In the genomic region with DNA sequence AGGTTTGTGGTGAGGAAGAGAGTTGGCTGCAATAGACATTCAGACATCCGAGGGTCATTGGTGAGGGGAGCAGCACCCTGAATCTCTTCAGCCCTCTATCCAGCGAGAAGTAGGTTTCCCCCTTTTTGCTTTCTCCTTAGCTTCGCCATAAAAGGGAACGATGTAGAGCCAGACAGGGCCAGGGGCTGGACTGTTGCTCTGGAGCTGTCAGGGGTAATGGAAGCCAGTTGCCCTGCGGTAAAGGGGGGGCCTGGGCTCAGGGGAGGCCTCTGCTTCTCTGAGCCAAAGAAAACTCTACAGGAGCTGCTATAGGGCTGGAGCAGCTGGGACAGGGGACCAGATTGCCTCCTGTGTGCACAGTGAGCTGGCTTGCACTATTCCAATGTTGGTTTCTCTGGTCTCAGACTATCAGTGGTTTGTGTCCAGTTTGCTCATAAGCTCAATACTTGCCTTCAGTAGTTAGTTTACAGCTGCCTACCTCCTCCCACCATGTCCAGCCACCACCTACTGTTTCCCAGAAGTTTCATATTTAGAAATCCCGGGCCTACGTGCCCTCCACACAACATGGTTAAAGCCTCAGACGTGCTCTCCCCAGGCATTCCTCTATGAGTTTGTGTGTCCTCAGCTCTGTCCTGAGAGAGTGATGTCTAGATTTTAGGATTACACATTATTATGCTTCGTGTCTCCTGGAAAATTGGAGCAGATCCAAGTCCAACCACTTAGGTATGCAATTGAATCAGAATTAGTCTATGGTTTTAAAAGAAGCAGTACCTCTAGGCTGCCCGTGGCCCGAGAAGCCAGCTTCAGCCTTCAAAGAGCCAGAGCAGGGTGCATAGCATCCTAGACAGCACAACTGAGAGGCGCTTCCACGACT, we compare ENCODE assay signal across 8 mouse cellular contexts. TPM values are rescaled to one million over a fixed set of nuclear protein-coding genes. Genes with fewer than 3 reads are reported as not detected.
DNase-seq lines count a peak whose midpoint lies in the region; ATAC-seq lines count a peak whose summit lies in the region.

No protein-coding gene starts in this region.

- H3K36me3 ChIP-seq in forebrain, embryonic 15.5 days, result peaks cover 19% of the 10 kb centered on the region
- H3K36me3 ChIP-seq in intestine, embryonic 15.5 days, result peaks cover 12% of the 10 kb centered on the region; the same call in 1 of the 2 replicates
- peaks cover 8% of the 10 kb centered on the region; the same call in 1 of the 2 replicates for H3K36me3 ChIP-seq in macrophage (ENCODE audit: inconsistent target)

- WGBS in forebrain, embryonic 15.5 days, result 58% methylated on average over 13 of the region's 13 CpGs
- 25% methylated on average over 13 of the region's 13 CpGs for WGBS in intestine, embryonic 15.5 days
- 69% methylated on average over 13 of the region's 13 CpGs for WGBS in macrophage (ENCODE audit: missing documents)

- DNase-seq in urinary bladder, postnatal 14 days (ENCODE audit: low spot score), result peak; percentile 39
- no peak for DNase-seq in urinary bladder, postnatal 10 days (ENCODE audit: low spot score)
- no peak for DNase-seq in spleen, adult 12 weeks (ENCODE audit: low spot score)
- DNase-seq in left cerebral cortex, adult 11 months (ENCODE audit: low spot score), result no peak
- no peak for DNase-seq in adrenal gland, postnatal 36 days

- peak overlapping the region; percentile 95 for H3K4me2 ChIP-seq in forebrain, embryonic 15.5 days (replicated peaks)
- H3K4me2 ChIP-seq in intestine, embryonic 15.5 days (replicated peaks), result peak overlapping the region; percentile 93

- no peaks in the 10 kb centered on the region for H3K9me3 ChIP-seq in forebrain, embryonic 15.5 days
- H3K9me3 ChIP-seq in intestine, embryonic 15.5 days, result no peaks in the 10 kb centered on the region

- peak overlapping the region; percentile 62; the same call in 1 of the 2 replicates for H3K9ac ChIP-seq in forebrain, embryonic 15.5 days (replicated peaks)
- H3K9ac ChIP-seq in intestine, embryonic 15.5 days, result peak overlapping the region; percentile 79; the same call in 1 of the 2 replicates

- peak; percentile 3; the same call in 1 of the 2 replicates for ATAC-seq in forebrain, embryonic 15.5 days (replicated peaks)
- peak; percentile 35 for ATAC-seq in intestine, embryonic 15.5 days

- peaks cover 43% of the 10 kb centered on the region for H3K79me2 ChIP-seq in macrophage (ENCODE audit: inconsistent target)

- H3K27ac ChIP-seq in forebrain, embryonic 15.5 days (replicated peaks), result peak overlapping the region; percentile 72; the same call in 1 of the 2 replicates
- H3K27ac ChIP-seq in intestine, embryonic 15.5 days, result peak overlapping the region; percentile 98
- H3K27ac ChIP-seq in macrophage, result no peak overlapping the region

- H3K4me3 ChIP-seq in forebrain, embryonic 15.5 days, result peak overlapping the region; percentile 62
- peak overlapping the region; percentile 76 for H3K4me3 ChIP-seq in intestine, embryonic 15.5 days (replicated peaks)
- peak overlapping the region; percentile 31; the same call in 1 of the 2 replicates for H3K4me3 ChIP-seq in macrophage (ENCODE audit: inconsistent target)

- H3K27me3 ChIP-seq in forebrain, embryonic 15.5 days, result no peaks in the 10 kb centered on the region
- no peaks in the 10 kb centered on the region for H3K27me3 ChIP-seq in intestine, embryonic 15.5 days (replicated peaks)

- peaks cover 40% of the 10 kb centered on the region for H3K4me1 ChIP-seq in forebrain, embryonic 15.5 days
- H3K4me1 ChIP-seq in intestine, embryonic 15.5 days (replicated peaks), result peaks cover 58% of the 10 kb centered on the region

RNA-seq across cellular contexts. Expression of a gene that starts 1.1 kb away (rescaled TPM):
- polyA plus RNA-seq in forebrain, embryonic 15.5 days (2015; fragmentation: Nextera tagmentation; extraction: Ambion mirVana), result 243 and 273 TPM in 2 replicates
- polyA plus RNA-seq in intestine, embryonic 15.5 days (2015; fragmentation: Nextera tagmentation; extraction: Ambion mirVana), result 449 and 476 TPM in 2 replicates
- total RNA-seq in macrophage (2018; cell fraction: chromatin; rRNA removed), result 10 to 100 TPM; 10.8 to 69.3 (median 29.8) TPM
- total RNA-seq in macrophage (2018; cell fraction: cytosol; rRNA removed), result 100 to 1,000 TPM; 102 to 241 (median 145) TPM
- 10 to 100 TPM; 16.1 to 73.4 (median 43.0) TPM for total RNA-seq in macrophage (2018; cell fraction: nucleus; rRNA removed)
- polyA plus RNA-seq in macrophage (2018), result 186 to 192 TPM (median 190 TPM) in 3 replicates
- 100 to 1,000 TPM; 211 to 228 TPM for total RNA-seq in adrenal gland, postnatal 36 days (2021)

RNA-seq across cellular contexts. Expression of a gene that starts 4.5 kb away (rescaled TPM):
- 12.0 and 12.9 TPM in 2 replicates for polyA plus RNA-seq in forebrain, embryonic 15.5 days (2015; fragmentation: Nextera tagmentation; extraction: Ambion mirVana)
- 183 and 190 TPM in 2 replicates for polyA plus RNA-seq in intestine, embryonic 15.5 days (2015; fragmentation: Nextera tagmentation; extraction: Ambion mirVana)
- 10 to 100 TPM in 19 of 26 experiments, 1 to 10 TPM in 7; 3.6 to 47.2 (median 18.3) TPM for total RNA-seq in macrophage (2018; cell fraction: chromatin; rRNA removed)
- total RNA-seq in macrophage (2018; cell fraction: cytosol; rRNA removed), result 10 to 100 TPM; 19.9 to 51.8 (median 36.2) TPM
- 10 to 100 TPM; 15.7 to 89.8 (median 51.7) TPM for total RNA-seq in macrophage (2018; cell fraction: nucleus; rRNA removed)
- polyA plus RNA-seq in macrophage (2018), result 21.8 to 51.0 TPM (median 46.5 TPM) in 3 replicates
- 10 to 100 TPM; 49.8 to 56.0 TPM for total RNA-seq in adrenal gland, postnatal 36 days (2021)

RNA-seq across cellular contexts. Expression of a gene that starts 12.6 kb away (rescaled TPM):
- 5.1 and 5.5 TPM in 2 replicates for polyA plus RNA-seq in forebrain, embryonic 15.5 days (2015; fragmentation: Nextera tagmentation; extraction: Ambion mirVana)
- polyA plus RNA-seq in intestine, embryonic 15.5 days (2015; fragmentation: Nextera tagmentation; extraction: Ambion mirVana), result 23.3 and 26.9 TPM in 2 replicates
- 1 to 10 TPM in 21 of 26 experiments, under 1 TPM in 2, not detected in 3; 0.89 to 9.8 (median 5.7) TPM for total RNA-seq in macrophage (2018; cell fraction: chromatin; rRNA removed)
- 10 to 100 TPM in 17 of 26 experiments, 1 to 10 TPM in 9; 7.6 to 24.7 (median 13.3) TPM for total RNA-seq in macrophage (2018; cell fraction: cytosol; rRNA removed)
- 10 to 100 TPM in 6 of 26 experiments, 1 to 10 TPM in 20; 1.3 to 14.1 (median 6.9) TPM for total RNA-seq in macrophage (2018; cell fraction: nucleus; rRNA removed)
- 10.2 to 18.1 TPM (median 14.4 TPM) in 3 replicates for polyA plus RNA-seq in macrophage (2018)
- total RNA-seq in adrenal gland, postnatal 36 days (2021), result 10 to 100 TPM; 37.5 to 64.9 TPM

RNA-seq across cellular contexts. Expression of a gene that starts 20.2 kb away (rescaled TPM):
- polyA plus RNA-seq in forebrain, embryonic 15.5 days (2015; fragmentation: Nextera tagmentation; extraction: Ambion mirVana), result 23.2 and 23.9 TPM in 2 replicates
- polyA plus RNA-seq in intestine, embryonic 15.5 days (2015; fragmentation: Nextera tagmentation; extraction: Ambion mirVana), result 13.9 and 16.4 TPM in 2 replicates
- total RNA-seq in macrophage (2018; cell fraction: chromatin; rRNA removed), result 10 to 100 TPM in 7 of 26 experiments, 1 to 10 TPM in 19; 1.2 to 15.8 (median 7.4) TPM
- total RNA-seq in macrophage (2018; cell fraction: cytosol; rRNA removed), result 1 to 10 TPM; 1.4 to 4.4 (median 2.7) TPM
- 10 to 100 TPM in 4 of 26 experiments, 1 to 10 TPM in 22; 1.4 to 17.3 (median 5.3) TPM for total RNA-seq in macrophage (2018; cell fraction: nucleus; rRNA removed)
- polyA plus RNA-seq in macrophage (2018), result 2.1 to 3.5 TPM (median 2.3 TPM) in 3 replicates
- 10 to 100 TPM in 1 of 2 experiments, 1 to 10 TPM in 1; 6.6 to 12.2 TPM for total RNA-seq in adrenal gland, postnatal 36 days (2021)

RNA-seq across cellular contexts. Expression of a gene that starts 36.7 kb away (rescaled TPM):
- polyA plus RNA-seq in forebrain, embryonic 15.5 days (2015; fragmentation: Nextera tagmentation; extraction: Ambion mirVana), result 15.9 and 18.5 TPM in 2 replicates
- 36.1 and 42.8 TPM in 2 replicates for polyA plus RNA-seq in intestine, embryonic 15.5 days (2015; fragmentation: Nextera tagmentation; extraction: Ambion mirVana)
- total RNA-seq in macrophage (2018; cell fraction: chromatin; rRNA removed), result 1 to 10 TPM in 5 of 26 experiments, not detected in 21; 1.5 to 6.2 (median 3.6) TPM
- 1 to 10 TPM in 1 of 26 experiments, under 1 TPM in 10, not detected in 15; 0.05 to 1.6 (median 0.09) TPM for total RNA-seq in macrophage (2018; cell fraction: cytosol; rRNA removed)
- total RNA-seq in macrophage (2018; cell fraction: nucleus; rRNA removed), result 1 to 10 TPM in 2 of 26 experiments, under 1 TPM in 2, not detected in 22; 0.60 to 2.1 (median 0.93) TPM
- 0.17 TPM in 1 of 3 replicates, not detected in the others for polyA plus RNA-seq in macrophage (2018)
- 1 to 10 TPM in 1 of 2 experiments, under 1 TPM in 1; 0.89 to 1.3 TPM for total RNA-seq in adrenal gland, postnatal 36 days (2021)
